Mouse (Mus musculus): Measurements from ENCODE around the gene Pip5k1a. TPM values are rescaled to one million over a fixed set of nuclear protein-coding genes. Genes with fewer than 3 reads are reported as not detected.
A peak's percentile ranks its signal among the peaks of the same experiment; 100 is the strongest.

Gene Pip5k1a
- polyA plus RNA-seq, 1 experiment from 2014 or later, result 12.7 TPM

- ATAC-seq (ENCODE audit: low FRiP score), result peak; percentile 21; the same call in 1 of the 2 replicates
- H3K4me2 ChIP-seq (replicated peaks), result no peak overlapping the region
- H3K27me3 ChIP-seq (ENCODE audit: control insufficient read depth, insufficient read depth, low read length), result no peaks in the 10 kb centered on the region
- H3K36me3 ChIP-seq (replicated peaks; ENCODE audit: control insufficient read depth, insufficient read depth), result peaks cover 32% of the 10 kb centered on the region
- no peak for DNase-seq (ENCODE audit: low spot score)
- H3K9ac ChIP-seq, result no peak overlapping the region
- no peaks in the 10 kb centered on the region for H3K9me3 ChIP-seq (ENCODE audit: control insufficient read depth, low read length)
- no peak overlapping the region for H3K27ac ChIP-seq
- H3K4me3 ChIP-seq (replicated peaks; ENCODE audit: low read length), result no peak overlapping the region
- H3K4me1 ChIP-seq (replicated peaks; ENCODE audit: control insufficient read depth, insufficient read depth, low read length), result no peaks in the 10 kb centered on the region
- 50% methylated on average over 10 of the region's 10 CpGs for WGBS
Measured at GRCm38 (mm10) chr3:95054481-95055260, 52.1 kb downstream of the Pip5k1a start.

- Histone ChIP-seq H3K9me3 (ENCODE audit: control insufficient read depth, low read length) (no peaks in the 10 kb centered on the region), H3K27ac (no peak overlapping the region), H3K4me2 (replicated peaks) (no peak overlapping the region), H3K27me3 (ENCODE audit: control insufficient read depth, insufficient read depth, low read length) (no peaks in the 10 kb centered on the region), H3K4me3 (replicated peaks; ENCODE audit: low read length) (no peak overlapping the region), H3K36me3 (replicated peaks; ENCODE audit: control insufficient read depth, insufficient read depth) (peaks cover 22% of the 10 kb centered on the region), H3K9ac (no peak overlapping the region), H3K4me1 (replicated peaks; ENCODE audit: control insufficient read depth, insufficient read depth, low read length) (no peaks in the 10 kb centered on the region)
- WGBS, result 55% methylated on average over 3 of the region's 3 CpGs
- ATAC-seq (ENCODE audit: low FRiP score), result no peak
- peak; percentile 38 for DNase-seq (ENCODE audit: low spot score)
Measured at GRCm38 (mm10) chr3:95053701-95054100, 53.0 kb downstream of the Pip5k1a start.

GRCm38 (mm10) chr3:95052959-95053358 is 53.8 kb downstream of the Pip5k1a start:
- H3K4me1 ChIP-seq (replicated peaks; ENCODE audit: control insufficient read depth, insufficient read depth, low read length), result no peaks in the 10 kb centered on the region
- H3K9me3 ChIP-seq (ENCODE audit: control insufficient read depth, low read length), result no peaks in the 10 kb centered on the region
- DNase-seq (ENCODE audit: low spot score), result peak; percentile 73
- 50% methylated on average over 1 of the region's 1 CpGs for WGBS
- no peak overlapping the region for H3K4me2 ChIP-seq (replicated peaks)
- no peak overlapping the region for H3K9ac ChIP-seq
- H3K27ac ChIP-seq, result no peak overlapping the region
- H3K4me3 ChIP-seq (replicated peaks; ENCODE audit: low read length), result no peak overlapping the region
- ATAC-seq (ENCODE audit: low FRiP score), result no peak
- H3K36me3 ChIP-seq (replicated peaks; ENCODE audit: control insufficient read depth, insufficient read depth), result peaks cover 15% of the 10 kb centered on the region
- no peaks in the 10 kb centered on the region for H3K27me3 ChIP-seq (ENCODE audit: control insufficient read depth, insufficient read depth, low read length)

GRCm38 (mm10) chr3:95047914-95048313 is 58.8 kb downstream of the Pip5k1a start:
- DNase-seq (ENCODE audit: low spot score) (no peak), ATAC-seq (ENCODE audit: low FRiP score) (no peak)
- Histone ChIP-seq H3K27ac (no peak overlapping the region), H3K9me3 (ENCODE audit: control insufficient read depth, low read length) (no peaks in the 10 kb centered on the region), H3K27me3 (ENCODE audit: control insufficient read depth, insufficient read depth, low read length) (no peaks in the 10 kb centered on the region), H3K9ac (no peak overlapping the region), H3K4me1 (replicated peaks; ENCODE audit: control insufficient read depth, insufficient read depth, low read length) (0 out of 2 replicates have a peak, but pooled peaks cover under 1% of the 10 kb centered on the region), H3K36me3 (replicated peaks; ENCODE audit: control insufficient read depth, insufficient read depth) (no peaks in the 10 kb centered on the region), H3K4me3 (replicated peaks; ENCODE audit: low read length) (no peak overlapping the region), H3K4me2 (replicated peaks) (no peak overlapping the region)
- 81% methylated on average over 3 of the region's 3 CpGs for WGBS

- Histone ChIP-seq H3K27me3 (ENCODE audit: control insufficient read depth, insufficient read depth, low read length) (no peaks in the 10 kb centered on the region), H3K4me2 (replicated peaks) (no peak overlapping the region), H3K9me3 (ENCODE audit: control insufficient read depth, low read length) (no peaks in the 10 kb centered on the region), H3K4me1 (replicated peaks; ENCODE audit: control insufficient read depth, insufficient read depth, low read length) (peaks cover 5% of the 10 kb centered on the region), H3K27ac (no peak overlapping the region), H3K36me3 (replicated peaks; ENCODE audit: control insufficient read depth, insufficient read depth) (no peaks in the 10 kb centered on the region), H3K4me3 (replicated peaks; ENCODE audit: low read length) (no peak overlapping the region), H3K9ac (no peak overlapping the region)
- no peak for DNase-seq (ENCODE audit: low spot score)
- WGBS, result 92% methylated on average over 11 of the region's 11 CpGs
- no peak for ATAC-seq (ENCODE audit: low FRiP score)
Measured at GRCm38 (mm10) chr3:95046462-95047057, 60.2 kb downstream of the Pip5k1a start.

- Histone ChIP-seq H3K36me3 (replicated peaks; ENCODE audit: control insufficient read depth, insufficient read depth) (peaks cover 14% of the 10 kb centered on the region), H3K4me2 (replicated peaks) (peak overlapping the region; percentile 82; the same call in 1 of the 2 replicates), H3K27me3 (ENCODE audit: control insufficient read depth, insufficient read depth, low read length) (no peaks in the 10 kb centered on the region), H3K4me3 (replicated peaks; ENCODE audit: low read length) (no peak overlapping the region), H3K9me3 (ENCODE audit: control insufficient read depth, low read length) (no peaks in the 10 kb centered on the region), H3K9ac (no peak overlapping the region), H3K4me1 (replicated peaks; ENCODE audit: control insufficient read depth, insufficient read depth, low read length) (peaks cover 14% of the 10 kb centered on the region), H3K27ac (no peak overlapping the region)
- DNase-seq (ENCODE audit: low spot score) (no peak), ATAC-seq (ENCODE audit: low FRiP score) (no peak)
- WGBS, result 80% methylated on average over 6 of the region's 6 CpGs
Measured at GRCm38 (mm10) chr3:95043251-95043650, 63.5 kb downstream of the Pip5k1a start.

- Histone ChIP-seq H3K27me3 (ENCODE audit: control insufficient read depth, insufficient read depth, low read length) (no peaks in the 10 kb centered on the region), H3K36me3 (replicated peaks; ENCODE audit: control insufficient read depth, insufficient read depth) (peaks cover 17% of the 10 kb centered on the region), H3K4me2 (replicated peaks) (peak overlapping the region; percentile 82), H3K4me1 (replicated peaks; ENCODE audit: control insufficient read depth, insufficient read depth, low read length) (peaks cover 14% of the 10 kb centered on the region), H3K9me3 (ENCODE audit: control insufficient read depth, low read length) (no peaks in the 10 kb centered on the region), H3K9ac (0 out of 2 replicates have a peak overlapping the region, but pooled peaks have one; percentile 35), H3K4me3 (replicated peaks; ENCODE audit: low read length) (peak overlapping the region; percentile 93), H3K27ac (peak overlapping the region; percentile 34; the same call in 1 of the 2 replicates)
- no peak for DNase-seq (ENCODE audit: low spot score)
- WGBS, result 36% methylated on average over 7 of the region's 7 CpGs
- peak; percentile 65 for ATAC-seq (ENCODE audit: low FRiP score)
Measured at GRCm38 (mm10) chr3:95042838-95043229, 63.9 kb downstream of the Pip5k1a start.

- H3K27ac ChIP-seq, result peak within 1 kb of the TSS; percentile 48
- peaks cover 14% of the 10 kb centered on the region for H3K4me1 ChIP-seq (replicated peaks; ENCODE audit: control insufficient read depth, insufficient read depth, low read length)
- H3K9ac ChIP-seq, result peak within 1 kb of the TSS; percentile 89
- ATAC-seq (ENCODE audit: low FRiP score), result peak; percentile 99
- WGBS, result under 1% methylated on average over 34 of the region's 36 CpGs
- peaks cover 18% of the 10 kb centered on the region for H3K36me3 ChIP-seq (replicated peaks; ENCODE audit: control insufficient read depth, insufficient read depth)
- H3K4me3 ChIP-seq (replicated peaks; ENCODE audit: low read length), result peak within 1 kb of the TSS; percentile 93
- no peaks in the 10 kb centered on the region for H3K9me3 ChIP-seq (ENCODE audit: control insufficient read depth, low read length)
- H3K4me2 ChIP-seq (replicated peaks), result peak within 1 kb of the TSS; percentile 82
- DNase-seq (ENCODE audit: low spot score), result peak; percentile 98
- H3K27me3 ChIP-seq (ENCODE audit: control insufficient read depth, insufficient read depth, low read length), result no peaks in the 10 kb centered on the region
Measured at GRCm38 (mm10) chr3:95042166-95042837, 64.4 kb downstream of the Pip5k1a start, which contains the start of gene Psmd4. Psmd4 (minus strand) TSS chr3:95042614.

GRCm38 (mm10) chr3:95041625-95042024 is 65.1 kb downstream of the Pip5k1a start:
- H3K27ac ChIP-seq, result no peak overlapping the region
- DNase-seq (ENCODE audit: low spot score), result no peak
- WGBS, result 16% methylated on average over 3 of the region's 3 CpGs
- ATAC-seq (ENCODE audit: low FRiP score), result no peak
- H3K9me3 ChIP-seq (ENCODE audit: control insufficient read depth, low read length), result no peaks in the 10 kb centered on the region
- peaks cover 25% of the 10 kb centered on the region for H3K36me3 ChIP-seq (replicated peaks; ENCODE audit: control insufficient read depth, insufficient read depth)
- H3K27me3 ChIP-seq (ENCODE audit: control insufficient read depth, insufficient read depth, low read length), result no peaks in the 10 kb centered on the region
- H3K4me1 ChIP-seq (replicated peaks; ENCODE audit: control insufficient read depth, insufficient read depth, low read length), result peaks cover 14% of the 10 kb centered on the region
- peak overlapping the region; percentile 89 for H3K9ac ChIP-seq
- peak overlapping the region; percentile 82 for H3K4me2 ChIP-seq (replicated peaks)
- peak overlapping the region; percentile 93 for H3K4me3 ChIP-seq (replicated peaks; ENCODE audit: low read length)
